Mouse (Mus musculus): ENCODE measurements around the gene Dync2li1. TPM values are rescaled to one million over a fixed set of nuclear protein-coding genes. Genes with fewer than 3 reads are reported as not detected.

Dync2li1 gene
- total RNA-seq, 2 experiments from 2014 or later: 2.6 to 3.9 TPM

DNA sequence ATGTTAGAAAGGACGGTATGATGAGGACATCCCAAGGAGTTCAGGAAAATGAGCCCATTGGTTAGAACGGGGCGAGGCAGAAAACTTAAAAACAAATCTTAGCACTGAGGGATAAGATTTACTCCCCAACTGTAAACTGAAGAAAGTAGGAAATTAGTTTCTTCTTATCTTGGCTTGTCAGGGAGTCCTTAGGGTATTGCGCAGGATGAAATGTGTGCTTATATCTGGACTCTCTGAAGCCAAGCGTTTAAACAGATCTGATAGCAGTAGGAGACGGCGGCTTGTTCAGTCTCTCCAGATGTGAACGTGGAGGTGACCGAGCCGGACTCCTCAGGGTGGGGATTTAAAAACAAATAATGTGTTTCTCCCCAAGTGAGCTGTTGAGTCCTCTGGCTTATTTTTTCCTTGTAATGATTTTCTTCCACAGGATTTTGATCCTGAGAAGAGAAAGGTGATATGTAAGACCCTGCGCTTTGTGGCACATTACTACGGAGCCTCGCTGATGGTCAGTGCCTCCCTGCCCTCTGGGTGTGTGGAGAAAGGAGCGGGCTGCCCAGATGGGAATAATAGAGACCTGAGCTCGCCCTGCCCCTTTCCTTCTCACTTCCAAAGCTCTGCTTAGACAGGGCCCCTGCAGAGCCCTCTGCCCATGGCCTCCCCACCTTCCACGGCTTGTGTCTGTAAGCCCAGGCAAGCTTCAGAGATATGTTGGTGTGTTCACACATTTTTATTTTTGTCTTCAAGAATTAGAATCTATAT lies 18.2 kb downstream of the Dync2li1 start:
- DNase-seq: no peak
- intact Hi-C loops (cut with DNase I): no loop called here

DNA sequence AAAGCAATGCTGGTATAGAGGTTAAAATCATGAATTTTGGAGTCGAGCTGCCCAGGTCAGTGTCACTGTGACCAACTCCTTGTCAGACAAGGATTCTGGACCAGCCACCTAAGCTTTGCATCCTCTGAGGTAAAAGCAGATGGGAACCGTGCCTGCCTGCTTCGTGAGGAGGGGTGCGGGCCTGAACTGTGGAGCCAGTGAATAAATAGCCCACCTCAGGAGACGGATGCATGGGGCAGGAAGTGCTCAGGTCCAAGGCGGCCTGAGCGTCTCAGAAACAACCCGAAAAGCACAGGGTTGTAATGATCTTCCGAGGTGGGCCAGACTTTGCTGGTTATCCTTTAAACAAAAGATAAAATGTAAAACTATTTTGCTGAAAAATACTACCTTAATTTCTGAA lies 18.8 kb downstream of the Dync2li1 start:
- no peak for DNase-seq
- intact Hi-C loops (cut with DNase I): no loop called here

DNA sequence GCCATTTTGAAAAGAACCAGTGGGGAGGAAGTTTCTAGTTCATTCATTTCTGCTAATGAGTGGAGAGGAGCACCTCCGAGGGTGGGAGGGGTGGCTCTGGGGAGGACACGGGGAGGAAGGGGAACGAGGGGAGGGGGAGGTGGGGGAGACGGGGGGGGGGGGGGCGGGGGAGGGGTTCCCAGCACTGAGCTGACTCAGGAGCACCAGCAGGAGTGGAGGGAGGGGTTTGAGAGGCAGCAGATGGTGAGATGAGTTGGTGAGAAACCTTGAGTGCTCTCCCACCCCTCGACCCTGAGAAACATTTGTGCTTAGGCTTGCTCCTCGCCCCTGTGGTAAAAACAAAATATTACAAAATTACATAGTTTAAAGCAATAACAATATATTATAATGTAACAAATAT lies 19.6 kb downstream of the Dync2li1 start:
- intact Hi-C loops (cut with DNase I): no loop called here
- no peak for DNase-seq

DNA sequence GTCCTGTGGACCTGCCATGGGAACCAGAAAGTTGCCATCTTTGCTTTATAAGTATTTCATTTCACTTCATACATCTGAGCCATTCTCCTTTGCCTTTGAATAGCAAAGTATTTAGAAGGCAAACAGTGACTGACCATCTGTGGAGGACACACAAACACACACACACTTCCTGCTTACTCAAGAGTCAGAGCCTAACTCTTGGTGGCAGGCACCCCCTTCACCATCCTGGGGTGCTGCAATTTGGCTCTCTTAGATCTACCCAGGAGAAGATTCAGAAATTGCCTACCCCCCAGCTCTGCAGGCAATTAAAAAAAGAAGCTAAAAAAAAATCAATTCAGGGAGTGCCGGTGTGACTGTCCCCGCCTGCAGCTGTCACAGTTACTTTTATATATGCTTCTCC lies 20.2 kb downstream of the Dync2li1 start:
- intact Hi-C loops (cut with DNase I): no loop called here
- no peak for DNase-seq

DNA sequence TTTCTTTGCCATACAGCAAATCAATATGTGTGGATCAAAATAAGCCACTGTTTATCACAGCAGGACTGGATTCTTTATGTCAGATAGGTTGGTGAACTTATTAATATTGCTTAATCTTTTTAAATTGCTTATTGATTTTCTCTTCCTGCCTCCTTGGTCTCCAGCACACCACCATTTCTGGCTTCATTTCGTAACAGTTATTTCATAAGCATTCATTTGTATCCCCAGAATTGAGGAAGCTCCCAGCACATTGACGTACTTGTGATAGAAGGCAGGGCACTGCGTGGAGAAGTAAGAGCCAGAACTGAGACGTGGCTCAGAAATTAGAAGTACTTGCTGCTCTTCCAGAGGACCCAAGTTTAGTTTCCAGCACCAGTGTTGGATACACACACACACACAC lies 21.3 kb downstream of the Dync2li1 start:
- no peak for DNase-seq
- intact Hi-C loops (cut with DNase I): no loop called here

DNA sequence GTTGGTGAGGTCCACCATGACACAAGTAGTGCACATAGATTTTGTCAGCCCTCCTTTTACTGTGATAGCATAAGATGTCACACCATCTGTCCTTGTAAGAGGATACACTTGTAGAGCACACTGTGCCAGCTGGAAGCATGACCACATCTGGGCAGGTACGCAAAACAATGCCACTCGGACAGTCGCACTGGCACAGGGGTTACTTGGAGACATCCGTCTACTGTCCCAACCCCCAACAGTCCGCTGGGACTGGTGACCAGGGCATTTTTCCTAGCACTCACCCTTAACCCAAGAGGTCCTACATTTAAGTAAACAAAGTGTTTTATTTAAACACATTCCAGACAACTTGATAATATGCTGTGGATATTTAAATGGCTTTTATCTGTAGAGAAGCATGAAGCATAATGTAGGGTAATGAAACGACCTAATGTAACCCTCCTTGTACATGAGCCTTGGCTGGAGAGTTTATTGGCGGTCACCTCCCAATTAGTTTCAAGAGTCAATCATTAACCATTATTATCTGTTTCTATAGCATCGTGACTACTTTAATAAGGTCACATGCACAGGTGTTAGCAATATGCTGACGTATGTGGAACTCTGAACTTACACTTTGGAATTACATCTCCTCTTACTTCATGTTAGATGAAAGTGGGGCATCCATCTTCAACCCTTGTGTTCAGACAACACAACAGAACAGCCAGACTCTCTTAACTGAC lies 24.2 kb downstream of the Dync2li1 start:
- intact Hi-C loops (cut with DNase I): no loop called here
- no peak for DNase-seq

DNA sequence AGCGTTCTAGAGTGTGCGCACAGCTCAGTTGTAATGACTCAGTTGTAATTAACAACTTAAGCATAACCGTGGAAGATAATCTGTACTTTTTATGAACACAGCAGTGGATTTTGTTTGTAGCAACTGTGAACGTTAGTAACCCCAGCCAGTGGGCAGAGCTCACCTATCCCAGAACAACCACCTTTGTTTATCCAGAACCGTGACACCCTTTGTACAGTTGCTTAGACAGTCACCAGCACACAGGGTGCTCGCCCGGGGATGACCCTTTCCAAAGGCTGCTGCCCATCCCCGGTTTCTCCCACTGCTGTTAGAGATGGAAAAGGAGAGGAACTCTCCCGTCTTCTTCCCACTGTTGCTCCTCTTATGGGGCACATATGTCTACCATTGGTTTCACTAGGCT lies 27.2 kb downstream of the Dync2li1 start:
- intact Hi-C loops (cut with DNase I): no loop called here
- no peak for DNase-seq

DNA sequence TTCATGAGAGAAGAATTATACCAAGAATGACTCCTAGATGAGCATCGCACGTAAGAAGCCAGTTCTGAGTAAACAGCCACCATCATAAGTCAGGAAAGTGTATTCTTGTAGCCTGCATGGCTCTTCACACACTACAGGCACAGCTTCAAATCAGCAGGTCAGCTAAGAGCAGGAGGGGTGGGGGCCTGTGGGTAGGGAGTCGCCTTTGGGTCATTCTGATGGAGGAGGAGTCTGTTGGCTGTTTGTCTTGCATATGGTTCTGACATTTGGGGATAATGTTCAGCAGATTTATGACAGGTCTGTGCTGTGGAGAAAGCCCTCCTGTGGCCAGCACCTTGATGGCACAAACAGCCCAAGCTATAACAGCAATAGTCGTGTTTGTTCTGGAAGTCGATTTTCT lies 29.9 kb downstream of the Dync2li1 start:
- intact Hi-C loops (cut with DNase I): no loop called here

DNA sequence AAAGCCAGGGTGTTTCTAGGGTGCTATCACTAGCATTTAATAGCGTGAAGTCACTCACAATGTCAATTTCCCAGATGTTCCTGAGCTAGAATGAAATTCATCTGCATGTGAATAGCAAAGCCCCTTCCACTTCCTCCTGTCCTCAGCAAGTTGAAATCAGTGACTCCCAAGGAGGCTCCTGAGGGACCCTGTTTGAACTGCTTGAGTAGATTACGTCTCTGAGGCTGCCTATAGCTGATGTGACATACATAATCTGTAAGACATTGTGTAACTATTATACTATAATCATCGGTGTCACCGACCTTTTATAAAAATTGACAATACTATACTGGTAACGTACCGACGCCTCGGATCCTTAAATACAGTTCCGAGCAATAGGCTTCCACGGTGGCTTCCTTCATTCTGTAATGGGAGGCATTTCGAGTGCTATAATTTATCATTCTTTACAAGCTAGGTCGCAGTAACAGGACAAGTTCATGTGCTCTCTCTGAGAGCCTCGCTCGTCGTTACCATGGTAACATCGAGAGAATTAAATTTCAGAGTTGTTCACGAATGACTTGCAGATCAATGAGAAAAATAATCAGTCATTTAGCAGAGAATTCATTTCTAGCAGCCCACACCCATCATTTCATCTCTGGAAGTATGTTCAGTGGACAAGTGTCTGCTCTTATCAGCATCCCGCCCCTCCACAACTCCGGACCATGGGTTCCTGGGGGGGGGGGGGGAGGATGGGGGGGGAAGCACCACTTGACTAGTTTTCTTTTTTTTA lies 30.5 kb downstream of the Dync2li1 start:
- intact Hi-C loops (cut with DNase I): no loop called here
- no peak for DNase-seq

More for the DNA sequence above, 29.9 kb downstream of the Dync2li1 start:
- no peak for DNase-seq

DNA sequence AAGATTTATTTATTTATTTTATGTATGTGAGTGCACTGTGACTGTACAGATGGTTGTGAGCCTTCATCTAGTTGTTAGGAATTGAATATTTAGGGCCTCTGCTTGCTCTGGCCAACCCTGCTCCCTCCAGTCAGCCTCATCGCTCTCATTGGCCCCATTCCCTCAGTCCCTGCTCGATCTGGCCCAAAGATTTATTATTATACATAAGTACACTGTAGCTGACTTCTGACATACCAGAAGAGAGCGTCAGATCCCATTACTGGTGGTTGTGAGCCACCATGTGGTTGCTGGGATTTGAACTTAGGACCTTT lies 31.1 kb downstream of the Dync2li1 start:
- intact Hi-C loops (cut with DNase I): no loop called here
- DNase-seq: no peak

DNA sequence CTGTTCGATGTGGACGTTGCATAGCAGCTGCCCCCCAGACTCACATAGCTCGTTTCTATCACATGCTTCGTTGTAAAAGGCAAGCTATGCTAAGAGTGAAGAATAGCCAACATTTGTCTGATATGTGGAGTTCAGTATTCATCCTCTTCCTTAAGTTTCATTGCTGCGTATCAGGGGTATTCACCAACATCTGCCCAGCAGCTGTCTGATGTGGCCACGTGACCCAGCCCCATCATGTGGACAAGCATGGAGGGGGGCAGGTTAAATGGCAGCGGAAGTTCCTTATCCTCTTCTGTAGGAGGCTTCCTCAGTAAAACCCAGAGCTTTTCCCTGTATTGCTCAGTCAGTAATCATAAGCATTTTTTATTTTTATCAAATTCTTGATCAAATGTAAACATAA lies 31.5 kb downstream of the Dync2li1 start:
- DNase-seq: no peak

DNA sequence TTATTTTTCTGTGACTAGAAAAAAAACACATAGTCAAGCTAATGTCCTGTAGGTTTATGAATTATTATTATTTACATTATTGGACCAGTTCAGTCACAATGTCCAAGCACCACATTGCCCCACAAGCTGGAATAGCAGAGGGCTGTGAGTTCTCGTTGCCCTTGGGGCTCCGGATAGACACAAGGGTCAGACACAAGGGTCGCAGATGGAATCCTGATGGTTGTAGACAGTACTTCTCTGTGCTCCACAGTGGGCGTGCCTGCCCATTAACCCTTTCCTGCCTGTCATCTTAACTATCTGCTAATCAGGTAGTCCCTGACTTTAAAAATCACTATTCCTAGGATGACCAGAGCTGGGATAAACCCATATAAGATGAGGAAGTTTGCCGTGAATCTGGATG lies 31.9 kb downstream of the Dync2li1 start:
- no peak for DNase-seq
- intact Hi-C loops (cut with DNase I): no loop called here

More for the DNA sequence above, 31.5 kb downstream of the Dync2li1 start:
- intact Hi-C loops (cut with DNase I): no loop called here

DNA sequence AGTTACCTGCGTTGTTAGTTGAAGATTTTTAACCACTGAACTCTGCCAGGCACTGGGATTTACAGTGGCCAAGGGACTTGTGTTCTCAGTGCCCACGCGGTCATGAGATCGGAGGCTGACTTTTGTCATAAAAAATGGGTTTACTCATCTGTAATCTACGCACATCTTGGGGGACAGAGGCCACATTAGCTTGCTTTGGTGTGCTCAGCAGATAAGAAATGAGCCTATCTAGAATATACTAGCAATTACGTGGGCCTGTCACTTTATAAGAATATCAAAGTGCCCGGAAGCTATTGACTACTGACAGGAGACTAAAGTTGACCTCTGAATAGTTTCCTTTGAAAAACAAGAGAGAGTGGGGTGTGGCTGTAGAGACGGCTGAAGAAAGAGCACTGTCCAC lies 32.7 kb downstream of the Dync2li1 start:
- intact Hi-C loops (cut with DNase I): no loop called here
- DNase-seq: no peak

DNA sequence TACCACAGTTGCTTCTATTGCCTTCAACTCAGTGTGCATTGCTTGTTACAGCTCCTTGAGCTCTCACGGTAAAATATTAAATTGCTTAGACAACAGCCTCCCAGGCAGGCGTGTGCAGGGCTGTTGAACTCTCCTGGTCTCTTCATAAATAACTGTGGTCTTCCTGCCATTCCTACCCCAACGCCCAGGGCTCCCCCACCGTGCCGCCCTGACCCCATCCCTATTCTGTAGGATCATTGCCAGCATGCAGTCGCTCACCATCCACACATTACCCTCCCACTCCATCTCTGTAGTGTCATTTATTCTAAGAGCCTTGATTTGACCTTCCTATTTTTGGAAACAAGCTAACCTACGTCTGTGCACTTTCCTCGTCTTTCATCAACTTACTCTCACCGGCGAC lies 38.8 kb downstream of the Dync2li1 start:
- no peak for DNase-seq
- intact Hi-C loops (cut with DNase I): no loop called here

DNA sequence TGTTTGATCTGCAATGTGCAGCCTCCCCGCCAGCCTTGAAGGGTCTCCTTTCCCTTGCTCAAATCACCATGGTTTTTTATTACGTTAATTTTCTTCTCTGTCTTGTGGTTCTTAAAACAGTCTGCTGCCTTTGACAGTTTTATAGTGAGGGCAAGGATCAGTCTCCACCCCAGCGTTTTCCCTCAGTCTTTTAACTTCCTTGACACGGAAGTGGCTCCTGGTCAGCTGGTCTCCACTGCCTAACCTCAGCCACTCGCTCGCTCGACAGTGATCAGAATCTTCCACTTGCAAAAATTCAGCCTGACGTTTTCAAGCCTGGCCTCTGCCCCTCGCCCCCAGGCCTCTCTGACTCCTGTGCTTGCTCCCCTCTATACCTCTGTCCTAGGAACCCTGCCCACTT lies 39.4 kb downstream of the Dync2li1 start:
- DNase-seq: no peak
- intact Hi-C loops (cut with DNase I): no loop called here

DNA sequence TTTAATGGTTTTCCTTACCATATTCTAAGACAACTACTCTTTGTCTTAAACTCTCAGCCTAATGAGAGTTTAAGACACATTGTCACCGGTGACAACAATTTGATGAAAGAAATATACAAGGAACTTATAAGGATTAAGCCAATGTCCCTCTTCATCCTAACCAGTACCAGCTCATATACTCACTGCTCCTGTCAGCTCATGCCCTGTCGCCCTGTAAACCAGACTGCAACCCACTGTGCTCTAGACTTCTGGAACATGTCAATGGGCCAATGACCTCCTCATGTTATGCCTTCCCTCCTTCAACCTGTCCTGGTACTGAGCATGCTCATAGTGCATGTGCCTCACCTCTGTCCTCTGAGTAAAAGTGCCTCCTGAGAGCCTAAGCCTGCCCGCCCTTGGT lies 41.6 kb downstream of the Dync2li1 start:
- DNase-seq: no peak

DNA sequence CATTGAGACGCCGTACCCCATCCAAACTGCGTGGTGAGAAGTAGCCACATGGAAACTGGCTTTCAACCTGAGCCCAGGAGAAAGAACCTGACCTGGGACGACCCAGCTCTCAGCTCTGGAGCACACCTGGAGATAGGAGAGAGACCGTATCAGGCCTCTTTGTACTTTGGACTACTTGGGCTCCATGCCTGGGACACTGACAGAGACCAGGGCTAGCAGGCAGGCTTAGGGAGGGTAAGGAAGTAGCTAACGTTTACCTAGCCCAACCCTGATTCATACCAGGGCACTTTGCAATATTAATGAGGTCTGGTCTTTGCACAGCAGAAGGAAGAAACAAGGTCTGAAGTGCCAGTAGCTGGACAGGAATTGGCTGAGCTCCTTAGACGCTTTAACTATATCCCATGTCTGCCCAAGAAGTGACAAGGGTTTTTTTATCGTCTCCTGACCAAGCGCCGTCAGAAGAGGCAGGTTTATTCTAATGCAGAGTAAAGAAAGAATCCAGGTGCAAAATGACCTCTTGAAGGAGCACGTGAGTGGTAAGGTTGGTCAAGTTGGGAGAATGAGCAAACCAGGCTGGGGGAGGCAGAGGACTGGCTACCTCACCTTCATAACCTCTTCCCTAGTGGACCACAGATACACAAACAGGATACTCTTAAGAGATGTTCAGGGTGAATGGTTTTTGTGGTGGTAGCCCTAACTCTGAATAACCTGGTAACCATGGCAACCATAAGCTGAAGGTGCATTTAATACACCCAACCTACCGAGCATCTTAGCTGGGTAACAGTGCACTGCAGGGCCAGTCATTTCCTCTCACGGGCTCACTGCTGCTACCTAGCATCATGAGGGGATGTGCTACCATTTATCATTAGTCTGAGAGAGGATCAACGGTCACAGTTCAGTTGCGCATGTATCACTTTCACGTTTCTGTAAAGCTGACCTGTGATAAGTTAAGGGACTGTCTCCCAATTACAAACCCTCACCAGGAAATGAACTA lies 46.4 kb downstream of the Dync2li1 start:
- intact Hi-C loops (cut with DNase I): no loop called here
- DNase-seq: no peak

More for the DNA sequence above, 41.6 kb downstream of the Dync2li1 start:
- intact Hi-C loops (cut with DNase I): no loop called here

DNA sequence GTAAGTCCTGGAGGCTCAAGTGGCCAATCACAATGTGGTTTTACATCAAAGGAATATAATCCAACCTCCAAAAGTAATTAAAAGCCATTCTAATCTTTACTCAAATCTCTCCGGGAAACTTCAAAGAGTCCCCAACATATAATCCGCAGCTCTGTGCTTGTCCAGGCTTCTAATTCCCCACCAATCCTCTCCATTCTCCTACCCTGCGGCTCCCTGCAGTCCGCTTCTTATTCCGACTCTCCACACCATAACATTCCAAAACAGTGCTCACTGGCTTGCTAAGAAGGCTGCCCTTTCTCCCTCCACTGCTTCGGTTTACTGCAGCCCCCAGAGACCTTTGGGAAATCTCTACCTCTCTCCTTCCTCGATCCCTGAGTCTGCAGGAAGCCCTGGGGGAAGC lies 47.8 kb downstream of the Dync2li1 start:
- no peak for DNase-seq
- intact Hi-C loops (cut with DNase I): no loop called here

DNA sequence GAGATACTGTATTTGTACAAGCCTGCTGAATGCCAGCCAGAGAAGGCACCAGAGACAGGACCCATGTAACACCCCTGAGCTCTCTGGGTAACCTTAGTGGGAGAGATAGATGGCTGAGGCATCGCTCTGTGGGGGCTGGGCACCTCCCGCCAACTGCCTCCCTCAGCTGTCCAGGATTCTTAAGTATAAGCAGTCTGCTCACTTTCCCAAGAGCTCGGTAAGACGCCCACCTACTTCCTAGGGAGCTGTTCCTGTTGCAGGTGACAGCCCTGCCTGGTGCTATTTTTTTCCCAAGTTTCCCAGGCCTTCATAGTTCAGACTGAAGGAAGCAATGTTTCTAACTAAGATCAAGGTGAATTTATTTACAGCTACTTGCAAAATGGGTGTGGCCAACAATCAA lies 48.9 kb downstream of the Dync2li1 start:
- no peak for DNase-seq
- intact Hi-C loops (cut with DNase I): no loop called here

DNA sequence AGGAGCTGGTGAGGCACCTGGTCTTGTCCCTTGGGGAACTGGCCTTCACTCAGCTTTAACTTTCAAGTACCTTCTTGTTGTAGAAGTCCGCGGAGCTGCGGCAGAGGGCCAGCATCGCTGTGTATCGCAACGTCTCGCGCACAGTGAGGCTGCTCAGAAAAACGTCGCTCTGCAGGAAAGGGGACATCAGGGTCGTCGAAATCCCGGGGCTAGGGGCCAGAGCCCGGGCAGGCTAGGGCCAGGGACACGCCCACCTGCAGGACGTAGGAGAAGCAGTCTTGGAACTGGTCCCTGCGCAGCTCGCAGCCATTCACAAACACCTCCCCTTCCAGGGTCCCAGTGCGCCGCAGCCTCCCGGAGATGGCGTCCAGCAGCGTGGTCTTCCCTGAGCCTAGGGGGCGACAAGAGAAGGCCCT lies 49.7 kb downstream of the Dync2li1 start, which contains the start of gene Abcg8:
Gene Abcg8 (plus strand): TSS at position 352 of the 416 bp plus-strand sequence.
- DNase-seq: peak; percentile 14 to 18
- intact Hi-C loops (cut with DNase I): no loop called here
